Mouse (Mus musculus) heart, embryonic 11.5 days (tissue): ENCODE results near the gene Slc9a3r2. TPM values are rescaled to one million over a fixed set of nuclear protein-coding genes. Genes with fewer than 3 reads are reported as not detected.

Source experiments
- ATAC-seq: fragments of 200-750 bp; cut with Nextera tagmentation; replicated peaks from 2 replicates; pipeline ENCODE4 v1.8.0; 2017; ENCODE audit warnings: moderate library complexity; ENCODE audit not compliant: insufficient number of reproducible peaks, low FRiP score, low TSS enrichment
- H3K27ac ChIP-seq: fragments of 300-500 bp; sonication (generic); 2 replicates; pipeline ENCODE4 v1.5.1; 2014; ENCODE audit warnings: mild to moderate bottlenecking, low read depth, low read length
- H3K27me3 ChIP-seq: fragments of 300-500 bp; sonication (generic); 2 replicates; pipeline ENCODE4 v1.6.1; 2014; ENCODE audit warnings: mild to moderate bottlenecking, low read length, mixed read lengths; ENCODE audit not compliant: control insufficient read depth, insufficient read depth
- H3K36me3 ChIP-seq: fragments of 300-500 bp; sonication (generic); 2 replicates; pipeline ENCODE4 v1.6.1; 2014; ENCODE audit warnings: mild to moderate bottlenecking, low read length, moderate library complexity, mixed read lengths; ENCODE audit not compliant: control insufficient read depth, insufficient read depth
- H3K4me1 ChIP-seq: fragments of 300-500 bp; sonication (generic); 2 replicates; pipeline ENCODE4 v1.6.1; 2014; ENCODE audit warnings: low read length; ENCODE audit not compliant: control insufficient read depth, insufficient read depth
- H3K4me2 ChIP-seq: fragments of 300-500 bp; sonication (generic); 2 replicates; pipeline ENCODE4 v1.6.1; 2014; ENCODE audit warnings: mild to moderate bottlenecking, moderate library complexity
- H3K4me3 ChIP-seq: fragments of 300-500 bp; sonication (generic); 2 replicates; pipeline ENCODE4 v1.5.1; 2014; ENCODE audit warnings: low read depth, low read length
- H3K9ac ChIP-seq: fragments of 300-500 bp; sonication (generic); 2 replicates; pipeline ENCODE4 v1.6.1; 2014; ENCODE audit warnings: mild to moderate bottlenecking, low read depth, low read length, moderate library complexity
- H3K9me3 ChIP-seq: fragments of 300-500 bp; sonication (generic); replicated peaks from 2 replicates; pipeline ENCODE4 v1.6.1; 2016; ENCODE audit warnings: low read length; ENCODE audit not compliant: control insufficient read depth
- WGBS: fragments of 180-500 bp; shearing (Covaris S2); extraction: QIAGEN DNeasy Blood & Tissue Kit; methylation state at CpG from one replicate; pipeline ENCODE4 v1.1.7; 2014; ENCODE audit not compliant: insufficient replicate concordance; 5-methylcytosine and 5-hydroxymethylcytosine counted together
- polyA plus RNA-seq: library from polyadenylated mRNA; unstranded; fragments of >200 nt; fragmentation: Nextera tagmentation; extraction: Ambion mirVana; gene quantifications from 2 replicates; pipeline ENCODE4 v1.2.1, GENCODE M21; 2014

Gene Slc9a3r2
- 52.7 and 58.0 TPM in 2 replicates for polyA plus RNA-seq

DNA sequence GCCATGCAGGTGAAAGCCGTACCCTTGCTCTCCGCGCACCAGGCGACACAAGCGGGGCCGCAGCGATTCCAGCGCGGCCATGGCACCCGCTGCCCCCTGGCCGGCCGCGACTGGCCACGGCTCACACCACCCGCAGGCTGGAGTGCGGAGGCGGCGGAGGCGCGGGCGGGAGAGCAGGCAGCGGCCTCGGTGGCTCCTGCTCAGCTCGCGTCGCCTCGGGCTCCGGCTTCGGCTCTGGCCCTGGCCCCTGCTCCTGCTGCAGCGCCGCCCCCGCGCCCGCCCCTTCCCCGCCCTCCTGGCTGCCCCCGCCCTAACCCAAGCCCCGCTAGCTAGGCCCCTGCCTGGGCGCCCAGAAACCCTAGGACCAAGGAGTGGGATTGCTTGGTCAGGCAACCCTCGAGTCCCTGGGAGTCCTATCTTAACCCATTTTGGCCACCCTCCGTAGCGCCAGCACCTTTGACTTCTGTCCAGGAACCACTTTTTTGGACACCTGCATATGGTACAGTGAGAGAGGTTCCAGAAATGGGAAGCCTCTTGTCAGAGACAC lies at the start of gene Slc9a3r2:
TSS of gene Slc9a3r2 (minus strand) at position 258 of the 547 bp plus-strand sequence.
- Histone ChIP-seq H3K4me1 (peaks cover 28% of the 10 kb centered on the region), H3K9ac (peak within 1 kb of the TSS; percentile 80), H3K27me3 (peaks cover 32% of the 10 kb centered on the region), H3K36me3 (no peaks in the 10 kb centered on the region), H3K27ac (peak within 1 kb of the TSS; percentile 29; the same call in 1 of the 2 replicates), H3K4me3 (peak within 1 kb of the TSS; percentile 76), H3K9me3 (no peaks in the 10 kb centered on the region), H3K4me2 (peak within 1 kb of the TSS; percentile 98)
- WGBS = 2% methylated on average over 34 of the region's 41 CpGs
- ATAC-seq = peak; percentile 78

DNA sequence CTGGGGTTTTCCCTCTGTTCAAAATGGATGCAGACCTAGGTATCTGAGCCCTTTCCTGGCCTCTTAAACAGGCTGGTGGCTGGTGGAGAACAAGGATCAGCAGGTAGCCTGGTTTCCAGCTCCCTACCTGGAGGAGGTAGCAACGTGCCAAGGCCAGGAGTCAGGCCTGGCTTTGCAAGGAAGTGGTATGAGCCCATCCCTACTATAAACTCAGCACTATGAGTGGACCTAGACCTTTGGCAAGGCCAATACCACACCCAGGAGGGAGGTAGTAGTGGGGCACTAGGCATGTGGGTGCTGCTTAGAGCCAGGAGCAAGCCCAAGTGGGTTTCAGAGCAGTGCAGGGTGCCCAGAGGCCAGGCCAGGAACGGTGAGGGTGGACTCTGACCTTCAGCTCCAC lies 49.3 kb upstream of the Slc9a3r2 start:
- no peak overlapping the region for H3K9ac ChIP-seq
- H3K4me1 ChIP-seq = peaks cover 14% of the 10 kb centered on the region
- H3K36me3 ChIP-seq = peaks cover 31% of the 10 kb centered on the region
- H3K4me2 ChIP-seq = no peak overlapping the region
- no peak for ATAC-seq
- no peaks in the 10 kb centered on the region for H3K9me3 ChIP-seq
- peaks cover 2% of the 10 kb centered on the region; the same call in 1 of the 2 replicates for H3K27me3 ChIP-seq
- H3K4me3 ChIP-seq = no peak overlapping the region
- H3K27ac ChIP-seq = no peak overlapping the region
- WGBS = 64% methylated on average over 2 of the region's 2 CpGs

DNA sequence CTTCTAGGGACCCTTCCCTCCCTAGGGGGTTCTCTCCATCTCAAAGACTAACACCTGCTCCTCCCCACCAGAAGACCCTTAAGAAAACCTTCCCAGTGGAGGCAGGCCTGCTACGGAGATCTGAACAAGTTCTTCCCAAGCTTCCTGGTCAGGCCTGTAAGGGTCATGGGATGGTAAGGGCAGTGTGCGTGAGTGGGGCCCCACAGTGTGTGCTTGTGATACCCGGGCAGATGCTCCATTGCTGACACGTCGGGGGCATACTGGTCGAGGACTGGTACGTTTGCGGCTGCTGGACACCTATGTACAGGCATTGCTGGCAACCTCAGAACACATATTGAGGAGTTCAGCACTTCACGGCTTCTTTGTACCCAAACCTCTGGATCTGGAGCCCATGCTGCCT lies 48.6 kb upstream of the Slc9a3r2 start:
- no peak overlapping the region for H3K4me3 ChIP-seq
- peaks cover 14% of the 10 kb centered on the region for H3K4me1 ChIP-seq
- H3K36me3 ChIP-seq = peaks cover 25% of the 10 kb centered on the region
- no peak for ATAC-seq
- no peak overlapping the region for H3K4me2 ChIP-seq
- WGBS = 67% methylated on average over 9 of the region's 9 CpGs
- H3K9ac ChIP-seq = no peak overlapping the region
- no peak overlapping the region for H3K27ac ChIP-seq
- H3K9me3 ChIP-seq = no peaks in the 10 kb centered on the region
- peaks cover 2% of the 10 kb centered on the region; the same call in 1 of the 2 replicates for H3K27me3 ChIP-seq

DNA sequence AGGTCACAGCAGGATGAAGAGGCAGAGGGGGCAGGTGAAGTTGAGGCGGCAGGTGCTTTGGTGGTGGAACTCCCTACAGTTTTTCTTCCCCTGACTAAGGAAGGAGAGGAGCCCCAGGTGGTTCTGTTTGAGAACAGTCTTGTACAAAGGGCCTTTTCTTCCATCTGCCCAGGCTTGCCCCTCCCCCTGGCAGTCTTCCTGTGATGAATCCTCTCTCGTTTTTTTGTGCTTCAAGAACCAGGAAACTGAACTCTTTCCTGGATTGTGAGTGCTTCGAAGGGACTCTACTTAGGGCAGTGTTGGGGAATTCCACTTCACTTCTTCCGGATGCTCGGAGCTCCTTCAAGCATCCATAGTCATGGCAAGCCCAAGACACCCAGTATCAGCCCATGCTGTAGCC lies 47.9 kb upstream of the Slc9a3r2 start:
- H3K4me1 ChIP-seq = peaks cover 14% of the 10 kb centered on the region
- H3K27ac ChIP-seq = no peak overlapping the region
- no peak overlapping the region for H3K4me2 ChIP-seq
- H3K27me3 ChIP-seq = peaks cover 2% of the 10 kb centered on the region; the same call in 1 of the 2 replicates
- no peaks in the 10 kb centered on the region for H3K9me3 ChIP-seq
- no peak overlapping the region for H3K4me3 ChIP-seq
- peaks cover 23% of the 10 kb centered on the region for H3K36me3 ChIP-seq
- no peak overlapping the region for H3K9ac ChIP-seq
- 20% methylated on average over 5 of the region's 5 CpGs for WGBS
- no peak for ATAC-seq

DNA sequence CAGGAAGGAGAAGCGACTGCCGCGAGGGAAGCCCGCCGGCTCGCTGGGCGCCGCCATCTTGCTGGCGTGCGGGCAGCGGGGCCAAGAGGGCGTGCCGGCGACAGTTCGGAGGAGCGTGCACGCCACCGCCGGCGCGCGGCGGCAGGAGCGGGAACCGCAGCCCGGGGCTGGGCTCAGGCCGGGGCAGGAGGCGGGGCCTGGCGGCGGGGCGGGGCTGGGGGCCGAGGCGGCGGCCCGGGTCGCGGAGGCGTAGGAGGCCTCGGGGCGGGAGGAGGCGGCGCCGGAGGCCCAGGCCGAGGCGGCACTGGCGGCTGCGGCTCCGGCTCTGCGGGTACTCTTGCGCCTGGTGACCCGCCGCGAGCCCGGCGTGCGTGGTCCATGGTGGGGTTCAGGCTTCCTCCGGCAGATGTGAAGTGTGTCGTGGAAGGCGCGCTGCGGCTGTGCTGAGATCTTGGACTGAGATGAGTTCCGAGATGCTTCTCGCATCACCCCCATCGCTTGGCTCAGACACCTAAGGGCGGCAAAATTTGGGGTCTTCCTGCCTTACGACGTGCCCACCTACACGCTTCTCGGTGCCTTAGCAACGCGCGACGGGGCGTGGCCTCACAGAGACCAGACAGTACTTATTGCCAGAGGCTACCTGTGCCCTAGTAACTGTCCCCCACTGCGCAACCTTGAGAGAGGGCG lies 46.0 kb upstream of the Slc9a3r2 start, which contains the start of the genes Gfer and Noxo1:
TSS of gene Gfer (minus strand) at position 146 of the 687 bp plus-strand sequence.
TSS of gene Noxo1 (plus strand) at position 224 of the 687 bp plus-strand sequence.
- Histone ChIP-seq H3K9ac (peak within 1 kb of the TSS; percentile 90), H3K4me1 (peaks cover 14% of the 10 kb centered on the region), H3K4me2 (peak within 1 kb of the TSS; percentile 89), H3K9me3 (no peaks in the 10 kb centered on the region), H3K4me3 (peak within 1 kb of the TSS; percentile 90), H3K27me3 (peaks cover 3% of the 10 kb centered on the region), H3K27ac (peak within 1 kb of the TSS; percentile 78), H3K36me3 (peaks cover 14% of the 10 kb centered on the region)
- ATAC-seq = peak; percentile 93
- WGBS = under 1% methylated on average over 64 of the region's 76 CpGs

DNA sequence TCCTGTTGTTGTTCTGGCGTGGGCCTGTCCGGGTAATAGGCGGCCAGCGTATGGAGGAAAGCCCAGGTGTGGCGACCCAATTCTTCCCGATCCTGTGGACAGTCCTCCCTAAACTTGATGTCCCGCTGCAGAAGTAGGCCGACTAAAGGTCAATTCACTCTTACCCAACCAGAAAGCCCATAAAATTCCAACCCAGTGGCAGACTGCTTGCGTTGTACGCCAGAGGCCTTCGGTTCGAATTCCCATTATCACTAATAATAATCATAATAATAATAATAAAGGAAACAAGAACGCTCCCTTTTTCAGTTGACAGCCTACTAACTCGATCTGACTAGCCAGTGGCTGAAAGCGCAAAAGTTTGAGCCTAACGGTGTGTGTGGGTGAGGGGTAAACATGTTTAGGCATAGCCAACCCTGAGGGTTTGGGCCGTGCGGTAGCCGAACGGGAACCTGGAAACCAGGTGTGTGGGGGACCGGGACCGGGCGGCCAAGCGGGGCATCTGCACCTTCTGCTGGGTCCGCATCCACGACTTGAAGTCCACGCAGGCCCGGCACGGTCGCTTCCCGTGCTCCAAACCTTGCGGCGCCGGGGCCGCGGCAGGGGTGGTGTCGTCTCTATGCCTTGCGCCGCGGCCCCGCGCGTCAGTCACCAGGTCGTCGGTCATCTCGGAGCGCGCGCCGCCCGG lies 45.3 kb upstream of the Slc9a3r2 start:
- peak overlapping the region; percentile 78 for H3K27ac ChIP-seq
- peaks cover 9% of the 10 kb centered on the region for H3K27me3 ChIP-seq
- H3K36me3 ChIP-seq = peaks cover 10% of the 10 kb centered on the region
- H3K4me2 ChIP-seq = peak overlapping the region; percentile 89
- WGBS = 8% methylated on average over 45 of the region's 51 CpGs
- ATAC-seq = peak; percentile 33; the same call in 1 of the 2 replicates
- H3K9me3 ChIP-seq = no peaks in the 10 kb centered on the region
- H3K4me1 ChIP-seq = peaks cover 14% of the 10 kb centered on the region
- H3K9ac ChIP-seq = peak overlapping the region; percentile 90
- peak overlapping the region; percentile 90 for H3K4me3 ChIP-seq

DNA sequence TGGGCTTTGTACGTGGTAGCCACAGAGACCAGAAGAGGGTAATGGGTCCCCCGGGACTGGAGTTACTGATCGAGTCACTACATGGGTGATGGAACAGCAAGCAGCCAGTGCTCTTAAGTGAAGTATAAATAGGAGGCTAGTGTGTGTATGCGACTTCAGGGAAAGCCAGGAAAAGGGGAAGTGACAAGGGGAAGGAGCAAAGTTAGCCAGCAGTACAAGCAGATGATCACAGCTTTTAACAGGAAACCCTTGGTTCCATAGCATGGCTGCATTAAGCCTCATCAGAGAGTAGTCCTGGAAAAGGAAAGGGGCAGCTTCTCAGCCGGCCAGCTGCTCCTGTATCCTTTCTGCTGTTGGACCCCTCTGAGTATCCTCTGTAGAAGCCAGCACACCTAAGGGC lies 42.3 kb upstream of the Slc9a3r2 start:
- Histone ChIP-seq H3K27ac (no peak overlapping the region), H3K9me3 (no peaks in the 10 kb centered on the region), H3K4me3 (no peak overlapping the region), H3K4me2 (no peak overlapping the region), H3K4me1 (peaks cover 11% of the 10 kb centered on the region), H3K36me3 (0 out of 2 replicates have a peak, but pooled peaks cover 5% of the 10 kb centered on the region), H3K27me3 (peaks cover 38% of the 10 kb centered on the region), H3K9ac (no peak overlapping the region)
- no peak for ATAC-seq
- 83% methylated on average over 5 of the region's 5 CpGs for WGBS

DNA sequence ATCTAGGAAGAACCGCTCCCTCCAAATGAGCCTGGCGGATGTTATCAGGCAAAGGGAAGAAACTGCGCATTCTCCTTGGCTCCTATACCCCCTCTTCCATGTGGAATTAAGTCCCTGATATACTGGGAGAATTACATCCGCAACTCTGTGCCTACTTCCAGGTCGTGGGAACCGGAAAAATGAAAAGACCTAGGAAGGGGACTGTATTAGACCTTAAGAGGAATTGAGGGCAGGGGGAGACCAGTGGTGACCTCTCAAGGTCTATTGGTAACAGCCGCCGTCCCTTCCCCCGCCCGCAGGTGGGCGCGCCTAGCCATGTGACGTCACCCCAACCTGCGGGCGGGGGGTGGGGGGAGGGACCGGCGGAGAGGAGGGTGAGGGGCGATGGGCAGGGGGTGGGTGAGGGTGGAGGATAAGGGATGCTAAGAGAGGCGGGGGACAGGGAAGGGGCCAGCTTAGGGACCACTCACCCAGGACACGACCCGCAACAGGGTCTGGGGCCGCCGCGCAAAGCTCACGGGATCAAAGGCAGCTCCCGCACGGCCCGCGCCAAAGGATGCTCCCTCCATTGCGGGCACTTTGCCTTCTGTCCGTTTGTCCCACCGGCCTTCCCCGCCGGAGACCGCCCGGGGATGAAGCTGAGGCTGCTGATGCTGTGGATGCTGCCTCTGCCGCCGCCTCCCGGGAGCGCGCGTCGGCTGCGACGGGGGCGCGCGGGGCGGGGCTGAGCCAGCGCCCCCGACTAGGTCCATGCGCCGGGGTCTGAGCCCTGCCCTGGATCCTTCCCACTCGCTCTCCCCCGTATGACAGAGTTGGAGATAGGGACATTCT lies 39.3 kb upstream of the Slc9a3r2 start, which contains the start of gene Syngr3:
TSS of gene Syngr3 (minus strand) at position 705 of the 831 bp plus-strand sequence.
- Histone ChIP-seq H3K4me1 (peaks cover 8% of the 10 kb centered on the region), H3K9ac (peak within 1 kb of the TSS; percentile 47), H3K27me3 (peaks cover 45% of the 10 kb centered on the region), H3K4me2 (peak within 1 kb of the TSS; percentile 91), H3K9me3 (no peaks in the 10 kb centered on the region), H3K27ac (no peak within 1 kb of the TSS), H3K4me3 (peak within 1 kb of the TSS; percentile 64), H3K36me3 (0 out of 2 replicates have a peak, but pooled peaks cover 5% of the 10 kb centered on the region)
- under 1% methylated on average over 55 of the region's 55 CpGs for WGBS
- ATAC-seq = no peak
